Mouse (Mus musculus) MEL (cell line): ENCODE results near the gene Gm28035.

Experiments used
- BHLHE40 ChIP-seq: IDR thresholded peaks from 2 replicates; pipeline ENCODE4 v1.6.1; 2012; ENCODE audit warnings: low read depth, mild to moderate bottlenecking, inconsistent platforms, low read length, improper control_type of control experiment, borderline replicate concordance
- CTCF ChIP-seq, 3 experiments: IDR thresholded peaks in 2 of 3; conservative IDR thresholded peaks in 1 of 3; 2 replicates each; pipeline ENCODE4 v1.5.1; 2011 to 2012; ENCODE audit warnings: low read length in 3 of 3, low read depth in 2 of 3, mild to moderate bottlenecking in 2 of 3, improper control_type of control experiment in 1 of 3, inconsistent platforms in 1 of 3, mixed read lengths in 1 of 3, moderate library complexity in 1 of 3; ENCODE audit not compliant: control insufficient read depth in 1 of 3, insufficient read depth in 1 of 3, poor library complexity in 1 of 3, severe bottlenecking in 1 of 3
- E2F4 ChIP-seq: IDR thresholded peaks from 2 replicates; pipeline ENCODE4 v1.6.1; 2011; ENCODE audit warnings: low read depth, low read length, improper control_type of control experiment, borderline replicate concordance
- EP300 ChIP-seq, 2 experiments: IDR thresholded peaks; 2 replicates each; pipeline ENCODE4 v1.6.1; 2011; ENCODE audit warnings: improper control_type of control experiment in 2 of 2, low read length in 2 of 2, low read depth in 1 of 2, mild to moderate bottlenecking in 1 of 2
- ETS1 ChIP-seq: IDR thresholded peaks from 2 replicates; pipeline ENCODE4 v1.6.1; 2012; ENCODE audit warnings: low read depth, mild to moderate bottlenecking, inconsistent platforms, low read length, improper control_type of control experiment, moderate library complexity
- MAFK ChIP-seq: IDR thresholded peaks from 2 replicates; pipeline ENCODE4 v1.6.1; 2011; ENCODE audit warnings: low read depth, mild to moderate bottlenecking, low read length, improper control_type of control experiment, borderline replicate concordance
- MXI1 ChIP-seq: IDR thresholded peaks from 2 replicates; pipeline ENCODE4 v1.6.1; 2011; ENCODE audit warnings: mild to moderate bottlenecking, low read depth, low read length, improper control_type of control experiment
- MYC ChIP-seq: IDR thresholded peaks from 2 replicates; pipeline ENCODE4 v1.6.1; 2011; ENCODE audit warnings: low read depth, mild to moderate bottlenecking, low read length, improper control_type of control experiment, moderate library complexity
- POLR2A ChIP-seq, 2 experiments: IDR thresholded peaks; 2 replicates each; pipeline ENCODE4 v1.6.1; 2011 to 2012; ENCODE audit warnings: low read length in 2 of 2, mild to moderate bottlenecking in 2 of 2, control low read depth in 1 of 2, improper control_type of control experiment in 1 of 2, low read depth in 1 of 2, moderate library complexity in 1 of 2; ENCODE audit not compliant: control insufficient read depth in 1 of 2, insufficient read depth in 1 of 2, poor library complexity in 1 of 2
- TBP ChIP-seq: IDR thresholded peaks from 2 replicates; pipeline ENCODE4 v1.8.0; 2011; ENCODE audit warnings: low read depth, low read length, improper control_type of control experiment
- USF1 ChIP-seq: IDR thresholded peaks from 2 replicates; pipeline ENCODE4 v1.6.1; 2014; ENCODE audit warnings: low read depth, mild to moderate bottlenecking, inconsistent platforms, low read length, improper control_type of control experiment, moderate library complexity
- USF2 ChIP-seq, 2 experiments: IDR thresholded peaks; 2 replicates each; pipeline ENCODE4 v1.6.1; 2011 to 2012; ENCODE audit warnings: improper control_type of control experiment in 2 of 2, low read length in 2 of 2, borderline replicate concordance in 1 of 2, inconsistent platforms in 1 of 2, low read depth in 1 of 2, mild to moderate bottlenecking in 1 of 2; ENCODE audit not compliant: insufficient read depth in 1 of 2

DNA sequence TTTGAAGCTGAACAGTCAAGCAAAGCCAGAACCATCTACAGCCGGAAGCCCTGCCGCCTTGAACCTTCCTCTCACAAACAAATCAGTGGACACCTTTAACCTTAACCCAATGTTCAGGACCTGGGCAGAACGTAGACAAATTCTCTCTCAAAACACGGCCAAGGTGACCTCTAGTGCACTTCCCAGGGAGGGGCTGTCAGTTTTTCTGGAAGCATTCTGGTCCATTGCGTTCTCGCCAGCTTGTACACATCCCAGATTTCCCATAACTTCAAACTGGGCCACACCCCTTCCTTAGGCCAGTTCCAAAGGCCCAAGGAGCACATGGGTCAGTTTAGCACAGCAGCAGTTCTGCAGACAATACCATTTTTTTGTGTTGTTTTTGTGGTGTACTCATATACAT is 24.9 kb upstream of the Gm28035 start:
- TF ChIP-seq MAFK (no peak), CTCF (IDR thresholded peaks at IDR 0.05 in 2 of 3, conservative IDR thresholded peaks at IDR 0.05 in 1 of 3; ENCODE audit: control insufficient read depth in 1 of 3, insufficient read depth in 1 of 3, low read depth in 2 of 3, low read length in 3 of 3, poor library complexity in 1 of 3, severe bottlenecking in 1 of 3) (no peak), POLR2A (IDR thresholded peaks at IDR 0.05; ENCODE audit: control insufficient read depth in 1 of 2, insufficient read depth in 1 of 2, low read depth in 1 of 2, low read length in 2 of 2, poor library complexity in 1 of 2) (no peak), USF2 (IDR thresholded peaks at IDR 0.05; ENCODE audit: borderline replicate concordance in 1 of 2, insufficient read depth in 1 of 2, low read depth in 1 of 2, low read length in 2 of 2) (no peak), ETS1 (no peak), EP300 (IDR thresholded peaks at IDR 0.05; ENCODE audit: low read depth in 1 of 2, low read length in 2 of 2) (no peak), MYC (no peak), MXI1 (no peak), BHLHE40 (no peak), USF1 (no peak), E2F4 (no peak), TBP (no peak)
